Mouse (Mus musculus) cerebellum, adult 18-20 months (tissue): ENCODE data around the gene Pgam2.

ENCODE experiments used
- DNase-seq, 2 experiments: peaks; one replicate each; pipeline ENCODE4 v3.0.0; 2021

Pgam2 gene

DNA sequence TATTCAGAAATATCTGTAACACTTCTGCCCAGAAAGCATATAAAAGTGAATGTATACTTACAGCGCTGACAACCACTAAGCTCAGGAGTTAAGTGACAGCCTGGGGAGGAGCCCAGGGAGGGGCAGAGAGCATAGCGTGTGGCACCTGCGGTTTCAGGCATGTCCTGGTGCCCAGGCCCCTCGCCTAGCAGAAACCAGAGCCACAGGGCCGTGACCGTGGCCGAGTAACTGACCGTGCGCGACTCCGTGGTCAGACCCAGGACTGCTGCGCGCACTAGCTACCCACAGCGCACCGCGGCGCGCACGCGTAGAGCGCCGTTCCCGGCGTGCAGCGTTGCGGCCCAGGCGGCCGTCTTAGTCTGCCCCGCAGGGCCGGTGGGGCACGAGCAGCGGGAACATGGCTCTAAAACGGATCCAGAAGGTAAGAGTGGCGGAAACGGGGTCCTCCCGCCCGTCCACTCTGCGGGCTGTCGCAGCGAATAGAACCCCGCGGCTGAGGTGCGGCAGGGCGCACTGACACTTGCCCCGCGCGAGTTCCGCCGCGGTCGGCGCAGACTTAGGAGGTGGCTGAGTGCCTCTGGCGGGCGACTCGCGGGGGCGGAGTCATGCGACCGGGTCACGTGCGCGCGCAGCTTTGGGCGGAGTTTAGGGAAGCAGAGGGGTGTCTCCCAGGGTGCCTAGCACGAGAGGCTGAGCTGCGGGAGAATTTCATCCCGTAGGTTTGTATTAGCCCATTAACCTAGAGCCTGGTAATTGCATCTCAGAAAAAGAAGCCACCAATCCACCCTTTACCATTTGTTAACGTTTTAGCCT lies 41.5 kb downstream of the Pgam2 start, which contains the start of gene Urgcp:
Urgcp (minus strand) TSS at position 557 of the 813 bp plus-strand sequence.
- peak; percentile 94 to 95 for DNase-seq

DNA sequence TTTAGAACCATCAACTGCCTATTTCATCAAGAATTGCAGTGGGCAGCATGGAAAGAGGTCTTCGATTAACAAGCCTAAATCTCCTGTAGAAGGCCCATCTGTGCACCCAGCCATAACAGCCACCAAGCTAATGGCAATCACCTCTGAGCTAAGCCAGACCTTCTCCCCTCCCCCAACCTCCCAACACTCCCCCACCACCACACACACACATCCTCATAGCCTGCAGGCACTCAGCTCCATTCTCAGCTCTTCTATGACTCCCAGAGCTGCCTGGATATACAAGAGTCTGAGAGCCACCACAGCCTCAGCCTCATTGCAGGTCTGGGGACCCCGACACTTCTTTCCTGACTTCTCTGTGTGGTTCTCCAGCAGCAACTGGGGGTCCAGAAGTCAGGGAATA lies 49.8 kb downstream of the Pgam2 start:
- DNase-seq, result no peak
